Mouse (Mus musculus) liver, embryonic 15.5 days (tissue): ENCODE measurements around the gene Cxcl1. TPM values are rescaled to one million over a fixed set of nuclear protein-coding genes. Genes with fewer than 3 reads are reported as not detected.
"Not testable (repeated sequence)": the region's sequence is repeated elsewhere in the genome, so short reads cannot be mapped to it uniquely, and the experiment has no call there.

ENCODE experiments used
- ATAC-seq: fragments of 200-750 bp; cut with Nextera tagmentation; 2 replicates; pipeline ENCODE4 v1.8.0; 2017; ENCODE audit warnings: moderate number of reproducible peaks, mild to moderate bottlenecking, moderate library complexity; ENCODE audit not compliant: insufficient read depth
- H3K27ac ChIP-seq: fragments of 300-500 bp; sonication (generic); replicated peaks from 2 replicates; pipeline ENCODE4 v1.5.1; 2015; ENCODE audit warnings: mild to moderate bottlenecking, inconsistent platforms
- H3K27me3 ChIP-seq: fragments of 300-500 bp; sonication (generic); 2 replicates; pipeline ENCODE4 v1.6.1; 2015; ENCODE audit warnings: mild to moderate bottlenecking, inconsistent platforms
- H3K36me3 ChIP-seq: fragments of 300-500 bp; sonication (generic); replicated peaks from 2 replicates; pipeline ENCODE4 v1.6.1; 2015; ENCODE audit warnings: moderate library complexity, mild to moderate bottlenecking, inconsistent platforms
- H3K4me1 ChIP-seq: fragments of 300-500 bp; sonication (generic); replicated peaks from 2 replicates; pipeline ENCODE4 v1.6.1; 2015; ENCODE audit warnings: inconsistent platforms
- H3K4me2 ChIP-seq: fragments of 300-500 bp; sonication (generic); 2 replicates; pipeline ENCODE4 v1.6.1; 2015; ENCODE audit warnings: moderate library complexity, mild to moderate bottlenecking, inconsistent platforms
- H3K4me3 ChIP-seq: fragments of 300-500 bp; sonication (generic); replicated peaks from 2 replicates; pipeline ENCODE4 v1.5.1; 2015; ENCODE audit warnings: mild to moderate bottlenecking, inconsistent platforms
- H3K9ac ChIP-seq: fragments of 300-500 bp; sonication (generic); 2 replicates; pipeline ENCODE4 v1.6.1; 2015; ENCODE audit warnings: moderate library complexity, mild to moderate bottlenecking, inconsistent platforms
- H3K9me3 ChIP-seq: fragments of 300-500 bp; sonication (generic); replicated peaks from 2 replicates; pipeline ENCODE4 v1.6.1; 2016; ENCODE audit warnings: inconsistent platforms
- WGBS: fragments of 180-500 bp; shearing (Covaris S2); methylation state at CpG from one replicate; pipeline ENCODE4 v1.1.7; 2015; ENCODE audit warnings: mixed read lengths; ENCODE audit not compliant: insufficient replicate concordance; 5-methylcytosine and 5-hydroxymethylcytosine counted together
- polyA plus RNA-seq: library from polyadenylated mRNA; unstranded; fragments of >200 nt; fragmentation: Nextera tagmentation; extraction: Ambion mirVana; gene quantifications from 2 replicates; pipeline ENCODE4 v1.2.1, GENCODE M21; 2015

Cxcl1 gene
- 2.7 and 3.1 TPM in 2 replicates for polyA plus RNA-seq

DNA sequence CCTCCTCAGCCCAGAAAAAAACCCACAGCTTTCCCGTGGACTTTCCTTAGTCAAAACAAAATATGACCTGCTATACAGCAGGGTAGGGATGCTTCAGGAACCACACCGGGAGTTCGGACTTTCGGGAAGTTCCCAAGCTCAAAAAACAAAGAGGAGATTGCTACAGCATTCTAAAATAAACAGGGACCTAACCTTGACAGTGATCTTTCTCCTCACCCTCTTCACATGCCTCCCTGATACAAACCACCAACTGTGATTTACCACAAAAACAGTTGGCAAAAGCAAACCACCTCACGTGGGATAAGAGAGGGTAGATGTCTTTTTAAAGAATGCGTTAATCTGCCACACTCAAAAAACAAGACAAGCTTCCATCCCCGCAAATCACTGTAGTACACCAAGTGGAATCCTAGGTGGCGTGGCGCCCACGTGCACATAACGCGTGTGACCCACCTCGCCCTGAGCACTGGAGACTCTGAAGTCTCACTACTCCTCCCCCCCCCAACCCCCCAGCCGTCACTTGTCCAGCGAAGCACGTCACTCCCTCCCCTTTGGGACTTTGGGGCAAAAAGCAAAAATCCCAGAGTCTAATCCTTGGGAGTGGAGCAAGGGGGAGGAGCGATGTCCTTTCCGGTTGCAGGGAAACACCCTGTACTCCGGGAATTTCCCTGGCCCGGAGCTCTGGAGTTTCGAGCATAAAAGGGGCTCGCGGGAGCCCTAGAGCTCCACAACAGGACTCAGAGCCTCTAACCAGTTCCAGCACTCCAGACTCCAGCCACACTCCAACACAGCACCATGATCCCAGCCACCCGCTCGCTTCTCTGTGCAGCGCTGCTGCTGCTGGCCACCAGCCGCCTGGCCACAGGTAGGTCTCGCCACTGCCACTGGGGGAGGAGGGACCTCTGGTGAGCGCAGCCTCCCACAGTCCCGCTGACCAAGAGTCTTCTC, at the start of gene Cxcl1:
TSS of gene Cxcl1 (plus strand) at position 723 of the 945 bp plus-strand sequence.
- H3K9ac ChIP-seq = no peak within 1 kb of the TSS
- H3K27me3 ChIP-seq = peaks cover 27% of the 10 kb centered on the region
- no peaks in the 10 kb centered on the region for H3K4me1 ChIP-seq
- H3K4me2 ChIP-seq = peak within 1 kb of the TSS; percentile 54
- H3K9me3 ChIP-seq = no peaks in the 10 kb centered on the region
- peak within 1 kb of the TSS; percentile 73 for H3K27ac ChIP-seq
- 9% methylated on average over 30 of the region's 30 CpGs for WGBS
- ATAC-seq = peak; percentile 78
- H3K36me3 ChIP-seq = no peaks in the 10 kb centered on the region
- H3K4me3 ChIP-seq = peak within 1 kb of the TSS; percentile 45

DNA sequence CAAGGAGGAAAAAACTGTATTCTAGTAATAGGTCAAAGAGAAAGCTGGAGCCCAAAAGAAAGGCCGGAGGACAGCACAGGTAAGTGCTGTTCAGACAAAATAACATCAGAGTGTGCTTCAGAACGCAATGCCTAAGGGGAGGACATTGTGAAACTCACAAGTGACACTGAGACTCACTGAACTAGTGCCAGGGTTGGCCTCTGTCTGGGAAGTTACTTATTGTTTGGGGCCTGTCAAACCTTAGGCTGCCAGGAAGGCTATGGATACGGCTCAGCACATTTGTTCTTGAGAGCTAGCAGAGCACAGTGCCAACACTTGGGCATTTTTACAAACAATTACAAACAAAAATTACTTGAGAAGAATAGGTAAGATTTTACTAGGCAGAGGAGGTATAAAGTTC, 47.1 kb upstream of the Cxcl1 start:
- H3K4me2 ChIP-seq = no peak overlapping the region
- H3K4me3 ChIP-seq = no peak overlapping the region
- no peaks in the 10 kb centered on the region for H3K36me3 ChIP-seq
- no peaks in the 10 kb centered on the region for H3K9me3 ChIP-seq
- WGBS = 67% methylated on average over 3 of the region's 3 CpGs
- H3K27ac ChIP-seq = no peak overlapping the region
- no peaks in the 10 kb centered on the region for H3K4me1 ChIP-seq
- ATAC-seq = no peak
- no peak overlapping the region for H3K9ac ChIP-seq
- H3K27me3 ChIP-seq = no peaks in the 10 kb centered on the region

DNA sequence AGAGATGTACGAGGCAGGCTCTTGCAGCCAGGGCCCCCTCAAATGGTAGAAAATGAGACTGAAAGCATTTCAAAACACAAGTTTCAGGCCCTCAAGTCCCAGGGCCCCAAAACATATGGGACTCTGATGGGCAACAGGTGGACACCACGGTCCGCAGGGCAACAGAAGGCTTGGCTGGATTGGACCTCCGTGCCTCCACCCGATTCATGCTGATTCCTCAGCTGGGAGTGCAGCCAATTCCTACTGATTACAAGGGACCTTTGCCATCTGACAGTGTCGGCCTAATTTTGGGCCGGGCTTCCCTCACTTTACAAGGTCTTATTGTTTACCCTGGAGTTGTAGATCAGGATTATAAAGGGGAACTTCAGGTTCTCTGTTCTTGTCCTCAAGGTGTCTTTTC, 40.9 kb upstream of the Cxcl1 start:
- not testable (repeated sequence) for H3K9ac ChIP-seq, H3K27ac ChIP-seq, H3K4me1 ChIP-seq, H3K4me3 ChIP-seq, H3K27me3 ChIP-seq, H3K36me3 ChIP-seq, ATAC-seq, H3K9me3 ChIP-seq, H3K4me2 ChIP-seq
- 65% methylated on average over 7 of the region's 7 CpGs for WGBS

GRCm38 (mm10) chr5:90851391-90851790, 39.6 kb upstream of the Cxcl1 start:
- H3K4me1 ChIP-seq, H3K9ac ChIP-seq, H3K9me3 ChIP-seq, ATAC-seq, H3K4me3 ChIP-seq, H3K27ac ChIP-seq, H3K27me3 ChIP-seq, H3K36me3 ChIP-seq, H3K4me2 ChIP-seq: not testable (repeated sequence)
- 81% methylated on average over 11 of the region's 11 CpGs for WGBS

DNA sequence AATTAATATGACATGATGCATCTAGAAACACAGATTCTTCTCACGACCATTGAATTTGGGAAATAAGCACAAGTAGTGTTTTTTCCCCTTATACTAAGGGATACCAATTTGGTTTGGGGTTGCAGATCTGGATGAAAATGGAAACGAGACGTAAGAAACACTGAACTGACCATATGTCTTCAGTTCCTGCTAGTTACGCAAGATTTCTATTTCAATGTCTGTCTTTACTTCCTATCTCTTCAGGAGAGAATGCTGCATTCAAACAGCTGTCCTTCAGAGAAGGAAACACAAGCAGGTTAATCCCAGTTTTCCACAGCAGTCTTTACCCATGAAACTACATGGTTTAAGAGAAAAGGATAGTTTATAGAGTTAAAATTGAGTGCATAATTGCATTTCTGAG, 37.8 kb upstream of the Cxcl1 start:
- Histone ChIP-seq H3K9ac (no peak overlapping the region), H3K9me3 (no peaks in the 10 kb centered on the region), H3K36me3 (no peaks in the 10 kb centered on the region), H3K4me1 (no peaks in the 10 kb centered on the region), H3K27me3 (no peaks in the 10 kb centered on the region), H3K4me3 (no peak overlapping the region), H3K27ac (no peak overlapping the region), H3K4me2 (no peak overlapping the region)
- ATAC-seq = no peak
- WGBS = 51% methylated on average over 4 of the region's 4 CpGs

DNA sequence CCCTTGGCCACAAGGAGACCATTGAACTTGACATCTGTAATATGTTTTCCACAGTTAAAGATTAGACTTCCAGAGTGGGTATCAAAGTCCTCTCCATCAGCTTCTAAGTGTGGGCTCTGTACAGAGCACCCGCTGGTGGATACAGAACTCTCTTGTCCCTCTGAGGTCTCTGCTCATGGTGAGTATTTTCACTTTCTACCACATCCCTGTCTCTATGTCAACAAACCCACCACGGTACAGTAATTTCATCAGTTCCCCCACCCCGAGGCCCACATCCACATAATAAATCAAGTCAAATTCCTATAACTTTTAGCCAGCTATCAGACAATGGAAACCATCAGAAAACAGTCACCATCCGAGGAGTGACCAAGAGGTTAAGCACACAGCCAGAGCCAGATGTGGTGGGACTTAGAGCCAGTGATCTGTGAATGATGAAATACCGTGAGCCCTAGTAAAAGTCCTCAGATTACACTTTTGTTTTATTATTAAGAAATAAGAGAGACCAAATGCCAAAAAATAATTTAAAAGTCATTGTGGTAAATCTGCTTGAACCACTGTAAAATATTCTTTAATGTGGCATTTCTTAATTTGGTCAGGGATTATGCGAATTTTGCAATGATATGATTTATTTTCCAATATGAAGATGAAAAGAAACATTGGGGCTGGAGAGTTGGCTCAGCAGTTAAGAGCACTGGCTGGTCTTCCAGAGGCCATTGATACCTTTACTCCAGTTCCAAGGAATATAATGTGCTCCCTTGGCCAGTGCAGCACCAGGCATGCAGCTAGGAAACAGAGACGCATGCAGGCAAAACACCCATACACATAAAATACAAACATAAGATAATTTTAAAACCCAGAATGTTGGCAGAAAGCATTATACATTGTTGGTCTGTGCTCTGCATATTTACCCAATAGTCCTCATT, 35.5 kb upstream of the Cxcl1 start:
- Histone ChIP-seq H3K9ac (no peak overlapping the region), H3K27ac (no peak overlapping the region), H3K4me1 (no peaks in the 10 kb centered on the region), H3K4me3 (no peak overlapping the region), H3K9me3 (no peaks in the 10 kb centered on the region), H3K4me2 (no peak overlapping the region), H3K36me3 (no peaks in the 10 kb centered on the region), H3K27me3 (no peaks in the 10 kb centered on the region)
- ATAC-seq = no peak
- 58% methylated on average over 7 of the region's 7 CpGs for WGBS

GRCm38 (mm10) chr5:90857463-90857862, 33.6 kb upstream of the Cxcl1 start:
- H3K27ac ChIP-seq = no peak overlapping the region
- no peaks in the 10 kb centered on the region for H3K36me3 ChIP-seq
- no peak overlapping the region for H3K9ac ChIP-seq
- WGBS = 46% methylated on average over 5 of the region's 5 CpGs
- H3K9me3 ChIP-seq = no peaks in the 10 kb centered on the region
- no peak overlapping the region for H3K4me2 ChIP-seq
- no peak overlapping the region for H3K4me3 ChIP-seq
- no peaks in the 10 kb centered on the region for H3K4me1 ChIP-seq
- no peaks in the 10 kb centered on the region for H3K27me3 ChIP-seq
- ATAC-seq = no peak

- Histone ChIP-seq H3K9ac (no peak overlapping the region), H3K9me3 (no peaks in the 10 kb centered on the region), H3K4me2 (no peak overlapping the region), H3K4me1 (no peaks in the 10 kb centered on the region), H3K27me3 (no peaks in the 10 kb centered on the region), H3K4me3 (no peak overlapping the region), H3K27ac (no peak overlapping the region), H3K36me3 (no peaks in the 10 kb centered on the region)
- WGBS = 62% methylated on average over 2 of the region's 2 CpGs
- no peak for ATAC-seq
Measured at GRCm38 (mm10) chr5:90858429-90858828, 32.6 kb upstream of the Cxcl1 start.

DNA sequence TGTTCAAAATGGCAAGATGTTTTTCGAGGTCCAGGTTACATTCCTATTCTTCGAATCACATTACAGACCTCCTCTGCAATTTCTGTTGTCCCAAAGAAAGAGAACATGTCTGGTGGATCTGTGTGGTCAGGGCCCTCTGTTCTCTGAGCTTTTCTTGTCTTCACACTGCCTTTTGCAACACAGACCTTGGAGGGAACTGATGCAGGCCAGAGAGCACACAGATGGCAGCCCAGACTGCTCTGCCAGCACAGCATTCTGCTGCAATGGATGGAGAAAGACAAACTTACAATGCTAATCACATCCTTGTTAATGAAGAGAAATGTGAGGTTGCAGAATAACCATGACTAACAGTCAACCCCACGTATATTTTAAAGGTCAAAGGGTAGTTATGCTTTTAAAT, 32.0 kb upstream of the Cxcl1 start:
- Histone ChIP-seq H3K9me3 (no peaks in the 10 kb centered on the region), H3K27ac (no peak overlapping the region), H3K4me2 (no peak overlapping the region), H3K36me3 (no peaks in the 10 kb centered on the region), H3K4me3 (no peak overlapping the region), H3K9ac (no peak overlapping the region), H3K27me3 (no peaks in the 10 kb centered on the region), H3K4me1 (no peaks in the 10 kb centered on the region)
- ATAC-seq = no peak
- 61% methylated on average over 3 of the region's 3 CpGs for WGBS

- Histone ChIP-seq H3K27me3 (no peaks in the 10 kb centered on the region), H3K36me3 (no peaks in the 10 kb centered on the region), H3K9ac (no peak overlapping the region), H3K4me1 (no peaks in the 10 kb centered on the region), H3K27ac (no peak overlapping the region), H3K4me2 (no peak overlapping the region), H3K9me3 (no peaks in the 10 kb centered on the region), H3K4me3 (no peak overlapping the region)
- ATAC-seq = no peak
- 43% methylated on average over 6 of the region's 6 CpGs for WGBS
Measured at GRCm38 (mm10) chr5:90861876-90862375, 29.1 kb upstream of the Cxcl1 start.

GRCm38 (mm10) chr5:90866770-90867169, 24.3 kb upstream of the Cxcl1 start:
- ATAC-seq = no peak
- Histone ChIP-seq H3K27ac (no peak overlapping the region), H3K4me1 (no peaks in the 10 kb centered on the region), H3K9ac (no peak overlapping the region), H3K36me3 (no peaks in the 10 kb centered on the region), H3K27me3 (no peaks in the 10 kb centered on the region), H3K4me3 (no peak overlapping the region), H3K4me2 (no peak overlapping the region), H3K9me3 (no peaks in the 10 kb centered on the region)
